Mouse (Mus musculus): ENCODE data around the gene Farp1. TPM values are rescaled to one million over a fixed set of nuclear protein-coding genes. Genes with fewer than 3 reads are reported as not detected.

The Farp1 gene
- polyA plus RNA-seq, 1 experiment from 2014 or later: 33.8 TPM

- no peaks in the 10 kb centered on the region for H3K9me3 ChIP-seq (ENCODE audit: control insufficient read depth, low read length)
- no peak overlapping the region for H3K27ac ChIP-seq (ENCODE audit: low read depth, low read length)
- H3K4me2 ChIP-seq (ENCODE audit: low read depth, low read length, severe bottlenecking): no peak overlapping the region
- DNase-seq (ENCODE audit: low spot score) (no peak), ATAC-seq (replicated peaks; ENCODE audit: low FRiP score) (no peak)
- no peaks in the 10 kb centered on the region for H3K27me3 ChIP-seq (ENCODE audit: control insufficient read depth, insufficient read depth, low read length)
- H3K36me3 ChIP-seq (ENCODE audit: control insufficient read depth, insufficient read depth, low read length): no peaks in the 10 kb centered on the region
- H3K9ac ChIP-seq (ENCODE audit: low read length): no peak overlapping the region
- no peak overlapping the region for H3K4me3 ChIP-seq (ENCODE audit: low read depth, low read length)
- 74% methylated on average over 4 of the region's 4 CpGs for WGBS
- peaks cover 14% of the 10 kb centered on the region for H3K4me1 ChIP-seq (replicated peaks; ENCODE audit: control insufficient read depth, insufficient read depth, low read length)
These were observed 26.7 kb downstream of the Farp1 start for GRCm38 (mm10) chr14:121061686-121062085.

GRCm38 (mm10) chr14:121062238-121063082 is 27.5 kb downstream of the Farp1 start:
- ATAC-seq (replicated peaks; ENCODE audit: low FRiP score) (peak; percentile 82), DNase-seq (ENCODE audit: low spot score) (no peak)
- 29% methylated on average over 14 of the region's 14 CpGs for WGBS
- Histone ChIP-seq H3K9me3 (ENCODE audit: control insufficient read depth, low read length) (no peaks in the 10 kb centered on the region), H3K27me3 (ENCODE audit: control insufficient read depth, insufficient read depth, low read length) (no peaks in the 10 kb centered on the region), H3K4me3 (ENCODE audit: low read depth, low read length) (no peak overlapping the region), H3K36me3 (ENCODE audit: control insufficient read depth, insufficient read depth, low read length) (no peaks in the 10 kb centered on the region), H3K4me1 (replicated peaks; ENCODE audit: control insufficient read depth, insufficient read depth, low read length) (peaks cover 14% of the 10 kb centered on the region), H3K9ac (ENCODE audit: low read length) (no peak overlapping the region), H3K4me2 (ENCODE audit: low read depth, low read length, severe bottlenecking) (no peak overlapping the region), H3K27ac (ENCODE audit: low read depth, low read length) (peak overlapping the region; percentile 18; the same call in 1 of the 2 replicates)

GRCm38 (mm10) chr14:121064726-121065125 is 29.7 kb downstream of the Farp1 start:
- no peaks in the 10 kb centered on the region for H3K36me3 ChIP-seq (ENCODE audit: control insufficient read depth, insufficient read depth, low read length)
- no peaks in the 10 kb centered on the region for H3K27me3 ChIP-seq (ENCODE audit: control insufficient read depth, insufficient read depth, low read length)
- H3K4me3 ChIP-seq (ENCODE audit: low read depth, low read length): no peak overlapping the region
- H3K27ac ChIP-seq (ENCODE audit: low read depth, low read length): no peak overlapping the region
- H3K4me1 ChIP-seq (replicated peaks; ENCODE audit: control insufficient read depth, insufficient read depth, low read length): peaks cover 14% of the 10 kb centered on the region
- no peak for DNase-seq (ENCODE audit: low spot score)
- H3K9me3 ChIP-seq (ENCODE audit: control insufficient read depth, low read length): no peaks in the 10 kb centered on the region
- WGBS: 76% methylated on average over 1 of the region's 1 CpGs
- H3K9ac ChIP-seq (ENCODE audit: low read length): no peak overlapping the region
- no peak for ATAC-seq (replicated peaks; ENCODE audit: low FRiP score)
- no peak overlapping the region for H3K4me2 ChIP-seq (ENCODE audit: low read depth, low read length, severe bottlenecking)

- Histone ChIP-seq H3K4me3 (ENCODE audit: low read depth, low read length) (no peak overlapping the region), H3K4me1 (replicated peaks; ENCODE audit: control insufficient read depth, insufficient read depth, low read length) (no peaks in the 10 kb centered on the region), H3K27me3 (ENCODE audit: control insufficient read depth, insufficient read depth, low read length) (no peaks in the 10 kb centered on the region), H3K36me3 (ENCODE audit: control insufficient read depth, insufficient read depth, low read length) (no peaks in the 10 kb centered on the region), H3K9me3 (ENCODE audit: control insufficient read depth, low read length) (no peaks in the 10 kb centered on the region), H3K27ac (ENCODE audit: low read depth, low read length) (no peak overlapping the region), H3K9ac (ENCODE audit: low read length) (no peak overlapping the region), H3K4me2 (ENCODE audit: low read depth, low read length, severe bottlenecking) (no peak overlapping the region)
- DNase-seq (ENCODE audit: low spot score) (no peak), ATAC-seq (replicated peaks; ENCODE audit: low FRiP score) (peak; percentile 49)
- 98% methylated on average over 5 of the region's 5 CpGs for WGBS
These were observed 38.3 kb downstream of the Farp1 start for GRCm38 (mm10) chr14:121073093-121073866.

- WGBS: 90% methylated on average over 2 of the region's 2 CpGs
- no peak for DNase-seq (ENCODE audit: low spot score)
These were observed 39.3 kb downstream of the Farp1 start for GRCm38 (mm10) chr14:121074197-121074734.

GRCm38 (mm10) chr14:121080739-121081138 is 45.7 kb downstream of the Farp1 start:
- Histone ChIP-seq H3K27ac (ENCODE audit: low read depth, low read length) (no peak overlapping the region), H3K27me3 (ENCODE audit: control insufficient read depth, insufficient read depth, low read length) (no peaks in the 10 kb centered on the region), H3K36me3 (ENCODE audit: control insufficient read depth, insufficient read depth, low read length) (no peaks in the 10 kb centered on the region), H3K4me2 (ENCODE audit: low read depth, low read length, severe bottlenecking) (no peak overlapping the region), H3K4me1 (replicated peaks; ENCODE audit: control insufficient read depth, insufficient read depth, low read length) (no peaks in the 10 kb centered on the region), H3K9ac (ENCODE audit: low read length) (no peak overlapping the region), H3K9me3 (ENCODE audit: control insufficient read depth, low read length) (no peaks in the 10 kb centered on the region), H3K4me3 (ENCODE audit: low read depth, low read length) (no peak overlapping the region)
- DNase-seq (ENCODE audit: low spot score): no peak
- ATAC-seq (replicated peaks; ENCODE audit: low FRiP score): no peak
- WGBS: 78% methylated on average over 5 of the region's 5 CpGs

More at GRCm38 (mm10) chr14:121074197-121074734, 39.3 kb downstream of the Farp1 start:
- H3K4me3 ChIP-seq (ENCODE audit: low read depth, low read length): no peak overlapping the region
- no peak overlapping the region for H3K4me2 ChIP-seq (ENCODE audit: low read depth, low read length, severe bottlenecking)
- no peaks in the 10 kb centered on the region for H3K36me3 ChIP-seq (ENCODE audit: control insufficient read depth, insufficient read depth, low read length)
- no peak overlapping the region for H3K27ac ChIP-seq (ENCODE audit: low read depth, low read length)
- no peak overlapping the region for H3K9ac ChIP-seq (ENCODE audit: low read length)
- no peaks in the 10 kb centered on the region for H3K27me3 ChIP-seq (ENCODE audit: control insufficient read depth, insufficient read depth, low read length)
- H3K9me3 ChIP-seq (ENCODE audit: control insufficient read depth, low read length): no peaks in the 10 kb centered on the region
- no peaks in the 10 kb centered on the region for H3K4me1 ChIP-seq (replicated peaks; ENCODE audit: control insufficient read depth, insufficient read depth, low read length)
- no peak for ATAC-seq (replicated peaks; ENCODE audit: low FRiP score)

- H3K27ac ChIP-seq (ENCODE audit: low read depth, low read length): no peak overlapping the region
- 68% methylated on average over 7 of the region's 7 CpGs for WGBS
- ATAC-seq (replicated peaks; ENCODE audit: low FRiP score) (no peak), DNase-seq (ENCODE audit: low spot score) (no peak)
- H3K4me3 ChIP-seq (ENCODE audit: low read depth, low read length): no peak overlapping the region
- no peak overlapping the region for H3K4me2 ChIP-seq (ENCODE audit: low read depth, low read length, severe bottlenecking)
- no peak overlapping the region for H3K9ac ChIP-seq (ENCODE audit: low read length)
- H3K27me3 ChIP-seq (ENCODE audit: control insufficient read depth, insufficient read depth, low read length): no peaks in the 10 kb centered on the region
- no peaks in the 10 kb centered on the region for H3K9me3 ChIP-seq (ENCODE audit: control insufficient read depth, low read length)
- H3K36me3 ChIP-seq (ENCODE audit: control insufficient read depth, insufficient read depth, low read length): no peaks in the 10 kb centered on the region
- no peaks in the 10 kb centered on the region for H3K4me1 ChIP-seq (replicated peaks; ENCODE audit: control insufficient read depth, insufficient read depth, low read length)
These were observed 47.3 kb downstream of the Farp1 start for GRCm38 (mm10) chr14:121082341-121082740.

GRCm38 (mm10) chr14:121082793-121083192 is 47.8 kb downstream of the Farp1 start:
- DNase-seq (ENCODE audit: low spot score) (no peak), ATAC-seq (replicated peaks; ENCODE audit: low FRiP score) (no peak)
- H3K4me1 ChIP-seq (replicated peaks; ENCODE audit: control insufficient read depth, insufficient read depth, low read length): no peaks in the 10 kb centered on the region
- no peak overlapping the region for H3K4me3 ChIP-seq (ENCODE audit: low read depth, low read length)
- no peaks in the 10 kb centered on the region for H3K36me3 ChIP-seq (ENCODE audit: control insufficient read depth, insufficient read depth, low read length)
- H3K4me2 ChIP-seq (ENCODE audit: low read depth, low read length, severe bottlenecking): no peak overlapping the region
- H3K27me3 ChIP-seq (ENCODE audit: control insufficient read depth, insufficient read depth, low read length): no peaks in the 10 kb centered on the region
- WGBS: 76% methylated on average over 2 of the region's 2 CpGs
- H3K27ac ChIP-seq (ENCODE audit: low read depth, low read length): no peak overlapping the region
- no peaks in the 10 kb centered on the region for H3K9me3 ChIP-seq (ENCODE audit: control insufficient read depth, low read length)
- H3K9ac ChIP-seq (ENCODE audit: low read length): no peak overlapping the region

Data from forebrain, embryonic 11.5 days (tissue).